Mouse (Mus musculus): ENCODE results near the gene Otulin. TPM values are rescaled to one million over a fixed set of nuclear protein-coding genes. Genes with fewer than 3 reads are reported as not detected.

The Otulin gene
- polyA plus RNA-seq, 1 experiment from 2014 or later = 33.5 TPM

- Histone ChIP-seq H3K9me3 (no peaks in the 10 kb centered on the region), H3K36me3 (replicated peaks) (no peaks in the 10 kb centered on the region), H3K27ac (no peak overlapping the region), H3K27me3 (ENCODE audit: poor library complexity, severe bottlenecking) (no peaks in the 10 kb centered on the region), H3K4me1 (peaks cover 14% of the 10 kb centered on the region; the same call in 1 of the 2 replicates), H3K4me3 (no peak overlapping the region)
- DNase-seq (ENCODE audit: extremely low spot score, low spot score) = no peak
- 58% methylated on average over 1 of the region's 1 CpGs for WGBS
Observed at GRCm38 (mm10) chr15:27516927-27517326, 113.6 kb downstream of the Otulin start.

- Histone ChIP-seq H3K4me1 (peaks cover 15% of the 10 kb centered on the region), H3K9me3 (no peaks in the 10 kb centered on the region), H3K36me3 (replicated peaks) (no peaks in the 10 kb centered on the region), H3K27ac (no peak overlapping the region), H3K4me3 (no peak overlapping the region), H3K27me3 (ENCODE audit: poor library complexity, severe bottlenecking) (no peaks in the 10 kb centered on the region)
- no peak for DNase-seq (ENCODE audit: extremely low spot score, low spot score)
- WGBS = 93% methylated on average over 17 of the region's 17 CpGs
Observed at GRCm38 (mm10) chr15:27508982-27509381, 121.5 kb downstream of the Otulin start.

- H3K36me3 ChIP-seq (replicated peaks) = no peaks in the 10 kb centered on the region
- peaks cover 15% of the 10 kb centered on the region for H3K4me1 ChIP-seq
- no peaks in the 10 kb centered on the region for H3K27me3 ChIP-seq (ENCODE audit: poor library complexity, severe bottlenecking)
- DNase-seq (ENCODE audit: extremely low spot score, low spot score) = no peak
- H3K9me3 ChIP-seq = no peaks in the 10 kb centered on the region
- no peak overlapping the region for H3K27ac ChIP-seq
- H3K4me3 ChIP-seq = no peak overlapping the region
- 92% methylated on average over 7 of the region's 7 CpGs for WGBS
Observed at GRCm38 (mm10) chr15:27508169-27508568, 122.3 kb downstream of the Otulin start.

GRCm38 (mm10) chr15:27506893-27507596 lies 123.4 kb downstream of the Otulin start:
- Histone ChIP-seq H3K4me3 (no peak overlapping the region), H3K36me3 (replicated peaks) (no peaks in the 10 kb centered on the region), H3K4me1 (peaks cover 20% of the 10 kb centered on the region), H3K27me3 (ENCODE audit: poor library complexity, severe bottlenecking) (no peaks in the 10 kb centered on the region), H3K27ac (0 out of 2 replicates have a peak overlapping the region, but pooled peaks have one; percentile 7), H3K9me3 (no peaks in the 10 kb centered on the region)
- WGBS = 90% methylated on average over 15 of the region's 15 CpGs
- no peak for DNase-seq (ENCODE audit: extremely low spot score, low spot score)

GRCm38 (mm10) chr15:27506127-27506886 lies 124.2 kb downstream of the Otulin start:
- Histone ChIP-seq H3K36me3 (replicated peaks) (no peaks in the 10 kb centered on the region), H3K4me3 (no peak overlapping the region), H3K27ac (0 out of 2 replicates have a peak overlapping the region, but pooled peaks have one; percentile 7), H3K4me1 (peaks cover 23% of the 10 kb centered on the region), H3K27me3 (ENCODE audit: poor library complexity, severe bottlenecking) (no peaks in the 10 kb centered on the region), H3K9me3 (no peaks in the 10 kb centered on the region)
- 75% methylated on average over 5 of the region's 5 CpGs for WGBS
- no peak for DNase-seq (ENCODE audit: extremely low spot score, low spot score)

- no peaks in the 10 kb centered on the region for H3K27me3 ChIP-seq (ENCODE audit: poor library complexity, severe bottlenecking)
- 89% methylated on average over 20 of the region's 20 CpGs for WGBS
- peaks cover 24% of the 10 kb centered on the region for H3K4me1 ChIP-seq
- H3K9me3 ChIP-seq = no peaks in the 10 kb centered on the region
- H3K36me3 ChIP-seq (replicated peaks) = no peaks in the 10 kb centered on the region
- no peak overlapping the region for H3K4me3 ChIP-seq
- no peak for DNase-seq (ENCODE audit: extremely low spot score, low spot score)
- no peak overlapping the region for H3K27ac ChIP-seq
Observed at GRCm38 (mm10) chr15:27503801-27504730, 126.4 kb downstream of the Otulin start.

- Histone ChIP-seq H3K27ac (no peak overlapping the region), H3K4me1 (peaks cover 24% of the 10 kb centered on the region), H3K27me3 (ENCODE audit: poor library complexity, severe bottlenecking) (no peaks in the 10 kb centered on the region), H3K9me3 (no peaks in the 10 kb centered on the region), H3K36me3 (replicated peaks) (no peaks in the 10 kb centered on the region), H3K4me3 (no peak overlapping the region)
- WGBS = 92% methylated on average over 9 of the region's 9 CpGs
- no peak for DNase-seq (ENCODE audit: extremely low spot score, low spot score)
Observed at GRCm38 (mm10) chr15:27503221-27503620, 127.3 kb downstream of the Otulin start.

GRCm38 (mm10) chr15:27502338-27502737 lies 128.2 kb downstream of the Otulin start:
- Histone ChIP-seq H3K4me1 (peaks cover 28% of the 10 kb centered on the region), H3K4me3 (no peak overlapping the region), H3K27ac (no peak overlapping the region), H3K27me3 (ENCODE audit: poor library complexity, severe bottlenecking) (no peaks in the 10 kb centered on the region), H3K9me3 (no peaks in the 10 kb centered on the region), H3K36me3 (replicated peaks) (no peaks in the 10 kb centered on the region)
- DNase-seq (ENCODE audit: extremely low spot score, low spot score) = no peak
- 91% methylated on average over 13 of the region's 13 CpGs for WGBS

- WGBS = 85% methylated on average over 15 of the region's 15 CpGs
- Histone ChIP-seq H3K9me3 (no peaks in the 10 kb centered on the region), H3K36me3 (replicated peaks) (no peaks in the 10 kb centered on the region), H3K27me3 (ENCODE audit: poor library complexity, severe bottlenecking) (no peaks in the 10 kb centered on the region), H3K27ac (no peak overlapping the region), H3K4me1 (peaks cover 33% of the 10 kb centered on the region), H3K4me3 (no peak overlapping the region)
- DNase-seq (ENCODE audit: extremely low spot score, low spot score) = no peak
Observed at GRCm38 (mm10) chr15:27500390-27500789, 130.1 kb downstream of the Otulin start.

- WGBS = 90% methylated on average over 5 of the region's 5 CpGs
Observed at GRCm38 (mm10) chr15:27498078-27498477, 132.4 kb downstream of the Otulin start.

GRCm38 (mm10) chr15:27497300-27497997 lies 133.0 kb downstream of the Otulin start:
- WGBS = 60% methylated on average over 7 of the region's 7 CpGs
- no peak for DNase-seq (ENCODE audit: extremely low spot score, low spot score)
- peak overlapping the region; percentile 66; the same call in 1 of the 2 replicates for H3K27ac ChIP-seq

More at GRCm38 (mm10) chr15:27498078-27498477, 132.4 kb downstream of the Otulin start:
- Histone ChIP-seq H3K4me3 (no peak overlapping the region), H3K9me3 (no peaks in the 10 kb centered on the region), H3K27me3 (ENCODE audit: poor library complexity, severe bottlenecking) (no peaks in the 10 kb centered on the region), H3K4me1 (peaks cover 55% of the 10 kb centered on the region), H3K36me3 (replicated peaks) (no peaks in the 10 kb centered on the region), H3K27ac (0 out of 2 replicates have a peak overlapping the region, but pooled peaks have one; percentile 36)
- no peak for DNase-seq (ENCODE audit: extremely low spot score, low spot score)

More at GRCm38 (mm10) chr15:27497300-27497997, 133.0 kb downstream of the Otulin start:
- H3K9me3 ChIP-seq = no peaks in the 10 kb centered on the region
- no peaks in the 10 kb centered on the region for H3K36me3 ChIP-seq (replicated peaks)
- no peaks in the 10 kb centered on the region for H3K27me3 ChIP-seq (ENCODE audit: poor library complexity, severe bottlenecking)
- H3K4me3 ChIP-seq = no peak overlapping the region
- peaks cover 57% of the 10 kb centered on the region for H3K4me1 ChIP-seq
